Mouse (Mus musculus) CD4-positive naive resting alpha-beta T cell, adult 76 days (primary cell): ENCODE results near the gene Morc2a. TPM values are rescaled to one million over a fixed set of nuclear protein-coding genes. Genes with fewer than 3 reads are reported as not detected.

Experiments
- total RNA-seq: library from RNA; stranded (reverse); gene quantifications from one replicate; pipeline ENCODE4 v1.2.4, GENCODE M21; 2023

The Morc2a gene
- 63.9 TPM for total RNA-seq

DNA sequence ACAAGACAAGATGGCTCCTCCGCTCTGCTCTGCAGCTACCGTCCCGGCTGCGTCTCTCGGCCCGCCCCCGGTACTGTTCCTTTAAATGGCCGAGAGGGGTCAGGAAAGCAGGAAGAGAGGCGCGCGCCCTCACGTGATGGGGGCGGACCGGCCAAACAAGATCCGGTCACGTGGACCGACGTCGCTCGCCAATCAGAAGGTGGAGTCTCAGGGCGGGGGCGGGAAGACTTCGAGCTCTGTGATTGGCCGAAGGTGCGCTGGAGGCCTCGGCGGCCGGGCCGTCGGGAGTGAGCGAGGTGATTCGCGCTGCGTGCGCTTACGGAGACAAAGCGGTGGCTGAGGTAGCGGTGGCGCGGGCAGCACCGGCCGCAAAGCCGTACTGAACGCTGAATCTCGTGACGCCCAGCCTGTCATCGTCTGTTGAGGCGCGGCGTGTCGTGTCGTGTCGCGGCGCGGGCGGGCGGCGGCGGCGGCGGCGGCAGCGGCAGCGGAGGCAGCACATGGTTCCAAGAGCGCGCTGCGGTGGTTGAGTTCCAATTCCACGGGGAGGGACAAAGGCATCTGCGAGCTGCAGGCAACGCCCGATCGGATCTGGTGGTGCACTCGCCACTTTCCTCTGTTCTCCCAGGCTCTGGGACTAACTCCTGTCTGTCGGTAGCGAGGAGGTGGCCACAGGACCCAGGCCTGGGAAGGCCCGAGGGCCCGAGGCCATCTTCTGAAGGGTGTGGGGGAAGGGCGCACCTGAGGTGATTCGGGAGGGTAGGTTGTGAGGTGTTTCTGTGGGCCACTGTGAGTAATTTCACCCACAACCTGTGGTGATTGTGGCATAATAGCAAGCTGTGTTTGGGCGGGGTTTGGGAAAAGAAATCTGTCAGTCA is at the start of gene Morc2a:
TSS of gene Morc2a (plus strand) at position 228 of the 878 bp plus-strand sequence.

Other genes starting within 250 kb of the Morc2a start
- 87.4 TPM for gene Limk2, start 240.0 kb upstream of the Morc2a start, total RNA-seq
- gene Rnf185, start 196.8 kb upstream of the Morc2a start, total RNA-seq: 26.8 TPM
- gene Pla2g3, start 160.9 kb upstream of the Morc2a start, total RNA-seq: not detected
- gene Inpp5j, start 144.4 kb upstream of the Morc2a start, total RNA-seq: not detected
- gene Selenom, start 134.5 kb upstream of the Morc2a start, total RNA-seq: 1.2 TPM
- gene Smtn, start 108.6 kb upstream of the Morc2a start, total RNA-seq: 0.67 TPM
- not detected for gene Osbp2, start 214.7 kb downstream of the Morc2a start, total RNA-seq
- not detected for gene 4921536K21Rik, start 245.9 kb downstream of the Morc2a start, total RNA-seq
- gene Dusp18, start 246.0 kb downstream of the Morc2a start, total RNA-seq: 2.8 TPM